Mouse (Mus musculus) CH12.LX (cell line): ENCODE measurements around the gene Atp6ap1l. TPM values are rescaled to one million over a fixed set of nuclear protein-coding genes. Genes with fewer than 3 reads are reported as not detected.
A peak's percentile ranks its signal among the peaks of the same experiment; 100 is the strongest.

Experiments
- DNase-seq: peaks from one replicate; pipeline ENCODE4 v3.0.0-alpha.2; 2013; ENCODE audit errors: extremely low read depth
- H3K27ac ChIP-seq: 2 replicates; pipeline ENCODE4 v1.5.1; 2012; ENCODE audit warnings: low read depth, mild to moderate bottlenecking, control low read depth, moderate library complexity; ENCODE audit not compliant: insufficient read depth
- H3K27me3 ChIP-seq: replicated peaks from 2 replicates; pipeline ENCODE3; 2012; ENCODE audit warnings: inconsistent platforms
- H3K36me3 ChIP-seq, 2 experiments: replicated peaks in 1 of 2; 2 replicates each; pipeline versions ENCODE3 to v1.6.1; 2012; ENCODE audit warnings: inconsistent platforms in 1 of 2, low read length in 1 of 2, mild to moderate bottlenecking in 1 of 2, mixed read lengths in 1 of 2, moderate library complexity in 1 of 2; ENCODE audit not compliant: control insufficient read depth in 1 of 2, insufficient read depth in 1 of 2
- H3K4me1 ChIP-seq, 2 experiments: 2 replicates each; pipeline ENCODE4 v1.6.1; 2012; ENCODE audit warnings: inconsistent platforms in 1 of 2, moderate library complexity in 1 of 2; ENCODE audit not compliant: insufficient read depth in 2 of 2, control insufficient read depth in 1 of 2
- H3K4me2 ChIP-seq: 2 replicates; pipeline ENCODE4 v1.6.1; 2012; ENCODE audit warnings: low read depth, mild to moderate bottlenecking, control low read depth; ENCODE audit not compliant: poor library complexity, insufficient read depth, severe bottlenecking
- H3K4me3 ChIP-seq, 3 experiments: fragments of 150-350 bp in 1 of 3; sonication (generic) in 1 of 3; replicated peaks in 1 of 3; 2 replicates each; pipeline versions ENCODE3 to v1.5.1; 2011 to 2012; ENCODE audit warnings: low read depth in 2 of 3, low read length in 2 of 3, mild to moderate bottlenecking in 2 of 3, moderate library complexity in 2 of 3, control low read depth in 1 of 3, improper control_type of control experiment in 1 of 3, inconsistent platforms in 1 of 3, mixed read lengths in 1 of 3; ENCODE audit not compliant: poor library complexity in 1 of 3
- H3K79me2 ChIP-seq: replicated peaks from 2 replicates; pipeline ENCODE4 v1.6.1; 2012; ENCODE audit warnings: mild to moderate bottlenecking, moderate library complexity; ENCODE audit not compliant: control insufficient read depth, poor library complexity, insufficient read depth, severe bottlenecking; ENCODE audit errors: extremely low read depth
- H3K9ac ChIP-seq: 2 replicates; pipeline ENCODE4 v1.6.1; 2012; ENCODE audit warnings: low read depth, mild to moderate bottlenecking, control low read depth, moderate library complexity; ENCODE audit not compliant: insufficient read depth
- H3K9me3 ChIP-seq: replicated peaks from 2 replicates; pipeline ENCODE3; 2012; ENCODE audit warnings: low read length, inconsistent platforms, mixed read lengths
- BHLHE40 ChIP-seq: IDR thresholded peaks from 2 replicates; pipeline ENCODE4 v1.6.1; 2011; ENCODE audit warnings: mild to moderate bottlenecking, low read depth, low read length, improper control_type of control experiment
- CHD1 ChIP-seq: IDR thresholded peaks from 2 replicates; pipeline ENCODE4 v1.6.1; 2012; ENCODE audit warnings: low read depth, low read length, improper control_type of control experiment, inconsistent platforms
- CHD2 ChIP-seq: IDR thresholded peaks from 2 replicates; pipeline ENCODE4 v1.6.1; 2011; ENCODE audit warnings: low read length, improper control_type of control experiment
- CTCF ChIP-seq, 2 experiments: IDR thresholded peaks in 1 of 2; conservative IDR thresholded peaks in 1 of 2; 2 replicates each; pipeline ENCODE4 v1.5.1; 2011 to 2012; ENCODE audit warnings: low read depth in 2 of 2, low read length in 2 of 2, improper control_type of control experiment in 1 of 2, inconsistent platforms in 1 of 2, mild to moderate bottlenecking in 1 of 2, moderate library complexity in 1 of 2
- E2F4 ChIP-seq: IDR thresholded peaks from 2 replicates; pipeline ENCODE4 v1.6.1; 2011; ENCODE audit warnings: low read depth, low read length, improper control_type of control experiment; ENCODE audit not compliant: insufficient replicate concordance
- ELF1 ChIP-seq: IDR thresholded peaks from 2 replicates; pipeline ENCODE4 v1.6.1; 2014; ENCODE audit warnings: low read depth, mild to moderate bottlenecking, inconsistent platforms, low read length, improper control_type of control experiment
- EP300 ChIP-seq: IDR thresholded peaks from 2 replicates; pipeline ENCODE4 v1.6.1; 2011; ENCODE audit warnings: low read length, improper control_type of control experiment
- ETS1 ChIP-seq: conservative IDR thresholded peaks from 2 replicates; pipeline ENCODE4 v1.6.1; 2012; ENCODE audit warnings: low read depth, mild to moderate bottlenecking, inconsistent platforms, low read length, improper control_type of control experiment, moderate library complexity
- GABPA ChIP-seq: IDR thresholded peaks from 2 replicates; pipeline ENCODE4 v1.6.1; 2012; ENCODE audit warnings: low read depth, low read length, improper control_type of control experiment, inconsistent platforms; ENCODE audit not compliant: insufficient replicate concordance
- HCFC1 ChIP-seq: IDR thresholded peaks from 2 replicates; pipeline ENCODE4 v1.6.1; 2012; ENCODE audit warnings: low read depth, mild to moderate bottlenecking, inconsistent platforms, low read length, improper control_type of control experiment
- IRF4 ChIP-seq: IDR thresholded peaks from 2 replicates; pipeline ENCODE4 v1.6.1; 2014; ENCODE audit warnings: low read depth, mild to moderate bottlenecking, inconsistent platforms, low read length, improper control_type of control experiment
- JUN ChIP-seq: IDR thresholded peaks from 2 replicates; pipeline ENCODE4 v1.6.1; 2011; ENCODE audit warnings: low read depth, mild to moderate bottlenecking, low read length, improper control_type of control experiment, moderate library complexity; ENCODE audit not compliant: insufficient read depth
- JUND ChIP-seq: conservative IDR thresholded peaks from 2 replicates; pipeline ENCODE4 v1.6.1; 2011; ENCODE audit warnings: low read depth, low read length, improper control_type of control experiment
- KAT2A ChIP-seq: IDR thresholded peaks from 2 replicates; pipeline ENCODE4 v1.6.1; 2012; ENCODE audit warnings: low read length, improper control_type of control experiment, inconsistent platforms; ENCODE audit not compliant: insufficient replicate concordance
- MAFK ChIP-seq: IDR thresholded peaks from 2 replicates; pipeline ENCODE4 v1.6.1; 2011; ENCODE audit warnings: low read length, improper control_type of control experiment; ENCODE audit not compliant: insufficient replicate concordance
- MAX ChIP-seq: IDR thresholded peaks from 2 replicates; pipeline ENCODE4 v1.6.1; 2011; ENCODE audit warnings: low read length, improper control_type of control experiment
- MAZ ChIP-seq: IDR thresholded peaks from 2 replicates; pipeline ENCODE4 v1.6.1; 2012; ENCODE audit warnings: low read depth, mild to moderate bottlenecking, inconsistent platforms, low read length, improper control_type of control experiment, moderate library complexity
- MEF2A ChIP-seq: IDR thresholded peaks from 2 replicates; pipeline ENCODE4 v1.6.1; 2014; ENCODE audit warnings: low read depth, mild to moderate bottlenecking, inconsistent platforms, low read length, improper control_type of control experiment, borderline replicate concordance
- MXI1 ChIP-seq: IDR thresholded peaks from 2 replicates; pipeline ENCODE4 v1.6.1; 2011; ENCODE audit warnings: mild to moderate bottlenecking, low read depth, low read length, improper control_type of control experiment
- MYC ChIP-seq: IDR thresholded peaks from 2 replicates; pipeline ENCODE4 v1.6.1; 2011; ENCODE audit warnings: low read depth, mild to moderate bottlenecking, improper control_type of control experiment, low read length
- NELFE ChIP-seq: IDR thresholded peaks from 2 replicates; pipeline ENCODE4 v1.6.1; 2011; ENCODE audit warnings: low read depth, low read length, improper control_type of control experiment
- NRF1 ChIP-seq: IDR thresholded peaks from 2 replicates; pipeline ENCODE4 v1.6.1; 2014; ENCODE audit warnings: low read depth, mild to moderate bottlenecking, inconsistent platforms, low read length, improper control_type of control experiment, moderate library complexity
- PAX5 ChIP-seq: IDR thresholded peaks from 2 replicates; pipeline ENCODE4 v1.6.1; 2012; ENCODE audit warnings: low read length, inconsistent platforms, mixed read lengths
- POLR2A ChIP-seq: IDR thresholded peaks from 2 replicates; pipeline ENCODE4 v1.6.1; 2011; ENCODE audit warnings: low read depth, mild to moderate bottlenecking, improper control_type of control experiment, low read length
- POLR2AphosphoS2 ChIP-seq: IDR thresholded peaks from 2 replicates; pipeline ENCODE4 v1.6.1; 2011; ENCODE audit warnings: low read depth, low read length, improper control_type of control experiment
- RAD21 ChIP-seq: IDR thresholded peaks from 2 replicates; pipeline ENCODE4 v1.6.1; 2011; ENCODE audit warnings: low read depth, mild to moderate bottlenecking, low read length, improper control_type of control experiment, moderate library complexity
- RCOR1 ChIP-seq: conservative IDR thresholded peaks from 2 replicates; pipeline ENCODE4 v1.6.1; 2012; ENCODE audit warnings: low read depth, mild to moderate bottlenecking, inconsistent platforms, low read length, improper control_type of control experiment
- SIN3A ChIP-seq: IDR thresholded peaks from 2 replicates; pipeline ENCODE4 v1.6.1; 2012; ENCODE audit warnings: low read length, improper control_type of control experiment, inconsistent platforms
- SMC3 ChIP-seq: IDR thresholded peaks from 2 replicates; pipeline ENCODE4 v1.6.1; 2011; ENCODE audit warnings: low read depth, low read length, improper control_type of control experiment
- TBP ChIP-seq: conservative IDR thresholded peaks from 2 replicates; pipeline ENCODE4 v1.6.1; 2011; ENCODE audit warnings: low read depth, low read length, improper control_type of control experiment
- TCF12 ChIP-seq: IDR thresholded peaks from 2 replicates; pipeline ENCODE4 v1.6.1; 2014; ENCODE audit warnings: low read depth, mild to moderate bottlenecking, inconsistent platforms, low read length, improper control_type of control experiment
- UBTF ChIP-seq: IDR thresholded peaks from 2 replicates; pipeline ENCODE4 v1.6.1; 2012; ENCODE audit warnings: low read depth, mild to moderate bottlenecking, inconsistent platforms, low read length, improper control_type of control experiment, moderate library complexity
- USF1 ChIP-seq: IDR thresholded peaks from 2 replicates; pipeline ENCODE4 v1.6.1; 2014; ENCODE audit warnings: low read depth, mild to moderate bottlenecking, inconsistent platforms, low read length, improper control_type of control experiment
- USF2 ChIP-seq: conservative IDR thresholded peaks from 2 replicates; pipeline ENCODE4 v1.6.1; 2011; ENCODE audit warnings: low read depth, low read length, improper control_type of control experiment
- ZC3H11A ChIP-seq: IDR thresholded peaks from 2 replicates; pipeline ENCODE4 v1.6.1; 2012; ENCODE audit warnings: low read depth, mild to moderate bottlenecking, inconsistent platforms, low read length, improper control_type of control experiment
- ZKSCAN1 ChIP-seq: IDR thresholded peaks from 2 replicates; pipeline ENCODE4 v1.6.1; 2012; ENCODE audit warnings: low read depth, inconsistent platforms, low read length, improper control_type of control experiment, borderline replicate concordance
- ZMIZ1 ChIP-seq: IDR thresholded peaks from 2 replicates; pipeline ENCODE4 v1.6.1; 2012; ENCODE audit warnings: low read depth, mild to moderate bottlenecking, inconsistent platforms, low read length, improper control_type of control experiment
- ZNF384 ChIP-seq: IDR thresholded peaks from 2 replicates; pipeline ENCODE4 v1.6.1; 2012; ENCODE audit warnings: low read depth, low read length, improper control_type of control experiment, inconsistent platforms
- dilution Hi-C: fragments of 300-500 bp; cut with MboI; formaldehyde crosslinking; loops from 2 replicates; pipeline ENCODE4 v1.14.3; 2020; ENCODE audit warnings: low sequenced_read_pairs; ENCODE audit not compliant: extremely low pct_unique_long_range_greater_than_20kb, extremely low pct_ligation_motif_present
- in situ Hi-C: fragments of 300-500 bp; cut with MboI; formaldehyde crosslinking; loops from 3 replicates; pipeline ENCODE4 v1.14.3; 2019; ENCODE audit warnings: low sequenced_read_pairs, low pct_ligation_motif_present, low pct_unique_long_range_greater_than_20kb, mixed read lengths
- polyA plus RNA-seq: library from polyadenylated mRNA; unstranded; fragments of >175 nt; gene quantifications from 2 replicates; pipeline ENCODE4 v1.2.1, GENCODE M21; 2012; ENCODE audit warnings: low read depth; ENCODE audit not compliant: insufficient read length
- total RNA-seq, 2 experiments: library from RNA; depleted of rRNA; stranded (reverse); fragments of 300-350 nt in 1 of 2; fragments of >200 nt in 1 of 2; gene quantifications; 2 replicates each; pipeline ENCODE4 v1.2.3; 2012 to 2014

Gene Atp6ap1l
- total and polyA plus RNA-seq, 3 experiments = not detected

DNA sequence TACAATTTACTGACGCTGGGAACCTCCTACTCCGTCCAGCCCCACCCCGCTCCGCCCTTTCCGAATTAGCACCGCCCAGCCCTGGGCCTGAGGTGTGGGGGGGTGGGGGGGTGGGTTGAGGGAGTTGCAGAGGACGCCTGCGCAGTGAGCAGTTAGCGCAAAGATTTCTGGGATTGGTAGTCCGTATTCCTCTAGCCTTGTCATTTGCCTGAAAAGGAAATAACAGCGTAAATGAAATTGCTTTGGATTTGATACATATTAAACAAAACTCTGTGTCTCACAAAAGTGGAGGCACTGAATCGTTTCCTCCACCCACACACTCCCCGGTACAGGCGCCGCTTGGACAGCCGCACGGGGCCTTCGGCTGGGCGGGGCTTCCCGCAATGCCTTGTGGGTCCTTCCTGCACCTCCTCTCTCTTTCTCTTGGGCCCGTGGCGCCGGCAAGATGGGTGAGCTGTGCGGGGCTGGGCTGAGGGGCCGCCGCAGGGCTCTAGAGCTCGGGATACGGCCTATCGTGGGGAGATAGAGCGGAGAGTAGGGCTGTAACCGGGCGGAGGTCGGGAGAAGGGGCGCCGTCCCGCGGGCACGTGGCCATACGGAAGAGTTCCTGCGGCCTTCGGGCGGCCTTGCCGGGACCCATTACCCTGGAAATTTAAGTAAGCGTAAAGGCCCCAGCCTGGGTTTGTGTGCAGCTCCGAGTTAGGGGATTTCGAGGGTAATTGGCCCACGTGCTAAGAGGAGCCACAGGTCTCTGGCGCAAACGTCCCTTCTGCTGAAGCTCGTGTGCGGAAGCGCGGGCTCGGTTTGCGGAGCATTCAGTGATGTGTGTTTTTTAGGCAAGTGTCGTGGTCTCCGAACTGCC, 17.8 kb upstream of the Atp6ap1l start, which contains the start of gene Rps23:
Gene Rps23 (plus strand): TSS at position 208 of the 862 bp plus-strand sequence.
- Histone ChIP-seq H3K4me3 (peak within 1 kb of the TSS; percentile 75 to 96 (median 93)), H3K79me2 (peaks cover 17% of the 10 kb centered on the region), H3K9ac (peak within 1 kb of the TSS; percentile 91), H3K4me1 (peaks cover 0 to 10% of the 10 kb centered on the region in 2 experiments; a peak in 2 of 4 replicates), H3K27me3 (no peaks in the 10 kb centered on the region), H3K27ac (peak within 1 kb of the TSS; percentile 29), H3K36me3 (peaks cover 19 to 34% of the 10 kb centered on the region in 2 experiments), H3K9me3 (no peaks in the 10 kb centered on the region), H3K4me2 (peak within 1 kb of the TSS; percentile 57; the same call in 1 of the 2 replicates)
- dilution Hi-C loops = no loop called here
- TF ChIP-seq ZC3H11A (no peak), JUND (no peak), GABPA (peak; percentile 42; the same call in 1 of the 2 replicates), UBTF (no peak), ZMIZ1 (peak; percentile 94), E2F4 (no peak), SIN3A (peak; percentile 86), NELFE (peak; percentile 95), USF2 (no peak), MXI1 (peak; percentile 90), BHLHE40 (peak; percentile 23; the same call in 1 of the 2 replicates), PAX5 (no peak), NRF1 (peak; percentile 83), TCF12 (peak; percentile 95), CTCF (conservative IDR thresholded peaks at IDR 0.05 in 1 of 2, IDR thresholded peaks at IDR 0.05 in 1 of 2; ENCODE audit: low read depth in 2 of 2, low read length in 2 of 2) (peak in 1 of 2 experiments; percentile 19; a peak in 1 of 4 replicates), RCOR1 (no peak), MAFK (no peak), RAD21 (no peak), IRF4 (peak; percentile 49), HCFC1 (peak; percentile 91), ETS1 (no peak), USF1 (no peak), ZKSCAN1 (no peak), MAZ (peak; percentile 49; the same call in 1 of the 2 replicates), ZNF384 (0 out of 2 replicates have a peak, but pooled peaks have one; percentile 17), MAX (peak; percentile 100), TBP (peak; percentile 92), ELF1 (peak; percentile 83), JUN (peak; percentile 3; the same call in 1 of the 2 replicates), CHD1 (no peak), POLR2AphosphoS2 (peak; percentile 88; the same call in 1 of the 2 replicates), KAT2A (peak; percentile 96), SMC3 (no peak), EP300 (no peak), POLR2A (peak; percentile 93), MYC (peak; percentile 63; the same call in 1 of the 2 replicates), MEF2A (peak; percentile 76), CHD2 (0 out of 2 replicates have a peak, but pooled peaks have one; percentile 38)
- in situ Hi-C loops = no loop called here
- DNase-seq = peak; percentile 92
